Mouse (Mus musculus) naive thymus-derived CD4-positive, alpha-beta T cell, adult 5 months (primary cell): Measurements from ENCODE around the gene Per1. TPM values are rescaled to one million over a fixed set of nuclear protein-coding genes. Genes with fewer than 3 reads are reported as not detected.

Source experiments
- polyA plus RNA-seq: library from polyadenylated mRNA; unstranded; fragments of 100-300 nt; shearing (Covaris generic); gene quantifications from one replicate; pipeline ENCODE4 v1.2.1, GENCODE M21; 2017

Per1 gene
- 80.9 TPM for polyA plus RNA-seq

GRCm38 (mm10) chr11:69094697-69095429 is at the start of gene Per1:
TSS of gene Per1 (plus strand) at chr11:69095217.

DNA sequence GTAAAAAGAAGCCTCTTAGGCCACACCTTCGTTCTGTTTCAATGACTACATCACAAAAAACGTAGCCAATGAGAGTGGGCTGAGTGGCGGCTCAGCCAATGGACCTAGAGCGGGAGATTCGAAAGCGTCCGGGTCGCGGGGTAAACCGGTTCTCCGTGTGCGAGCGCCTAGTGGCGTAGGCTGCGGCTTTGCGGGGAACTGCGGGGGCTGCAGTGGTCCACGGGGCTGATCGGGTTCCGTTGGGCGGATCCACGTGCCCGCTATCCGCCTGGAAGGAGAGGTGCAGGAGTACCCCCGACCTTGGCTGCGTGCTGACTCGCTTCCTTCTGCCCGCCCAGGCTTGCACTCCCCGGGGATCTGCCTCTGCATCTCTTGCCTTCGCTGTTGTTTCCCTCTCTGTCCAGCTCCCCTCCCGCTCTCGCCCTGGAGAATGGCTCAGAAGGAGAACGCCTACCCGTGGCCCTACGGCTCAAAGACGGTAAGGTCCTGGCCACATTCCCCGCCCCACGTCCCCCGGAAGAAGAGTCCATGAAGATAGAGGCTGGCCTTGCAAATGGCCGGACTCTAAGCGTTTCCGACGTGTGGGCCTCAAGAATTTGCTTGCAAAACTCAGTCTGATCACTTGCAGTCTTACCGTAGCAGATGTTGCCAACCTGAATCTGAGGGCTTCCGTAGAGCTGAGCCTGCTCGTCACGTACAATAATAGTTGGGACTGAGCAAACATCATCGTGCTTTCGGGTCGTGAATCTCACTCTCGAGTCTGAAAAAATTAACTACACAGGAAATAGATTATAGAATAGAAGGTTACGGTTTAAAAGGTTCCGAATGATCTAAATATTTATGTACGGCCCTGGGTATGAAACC is 49.3 kb upstream of the Per1 start, which contains the start of gene Aurkb:
Aurkb (plus strand) TSS at position 117 of the 864 bp plus-strand sequence.

GRCm38 (mm10) chr11:69059357-69059974 is 35.6 kb upstream of the Per1 start, which contains the start of gene Borcs6:
TSS of gene Borcs6 (plus strand) at chr11:69059717.

DNA sequence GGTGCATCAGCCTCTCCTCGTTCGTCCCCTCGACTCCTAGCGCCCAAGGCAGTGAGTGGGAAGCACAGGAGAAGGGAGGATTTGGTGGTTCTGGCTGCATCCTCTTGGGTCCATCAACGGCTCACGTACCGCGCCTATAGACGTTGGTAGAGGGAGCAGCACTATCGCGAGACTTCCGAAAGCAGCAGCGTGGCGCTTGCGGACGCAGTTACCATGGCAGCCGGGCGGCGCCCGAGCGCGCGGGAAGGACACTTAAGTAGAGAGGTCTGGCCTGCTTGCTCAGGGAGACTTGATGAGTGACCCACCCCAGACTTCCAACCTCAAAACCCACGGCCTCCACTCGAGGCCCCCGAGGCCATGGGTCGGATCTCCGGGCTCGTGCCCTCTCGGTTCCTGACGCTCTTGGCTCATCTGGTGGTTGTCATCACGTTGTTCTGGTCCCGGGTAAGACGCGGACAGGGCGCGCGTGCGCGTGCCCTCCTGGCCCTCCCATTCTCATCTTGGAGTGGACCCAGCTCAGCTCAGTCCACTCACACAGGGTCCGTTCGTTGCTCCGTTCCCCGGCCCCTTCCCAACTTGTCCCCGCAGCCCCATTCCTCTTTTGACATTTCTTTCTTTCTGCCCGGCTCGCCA is 24.3 kb upstream of the Per1 start, which contains the start of gene Tmem107:
Tmem107 (plus strand) TSS at position 217 of the 633 bp plus-strand sequence.

DNA sequence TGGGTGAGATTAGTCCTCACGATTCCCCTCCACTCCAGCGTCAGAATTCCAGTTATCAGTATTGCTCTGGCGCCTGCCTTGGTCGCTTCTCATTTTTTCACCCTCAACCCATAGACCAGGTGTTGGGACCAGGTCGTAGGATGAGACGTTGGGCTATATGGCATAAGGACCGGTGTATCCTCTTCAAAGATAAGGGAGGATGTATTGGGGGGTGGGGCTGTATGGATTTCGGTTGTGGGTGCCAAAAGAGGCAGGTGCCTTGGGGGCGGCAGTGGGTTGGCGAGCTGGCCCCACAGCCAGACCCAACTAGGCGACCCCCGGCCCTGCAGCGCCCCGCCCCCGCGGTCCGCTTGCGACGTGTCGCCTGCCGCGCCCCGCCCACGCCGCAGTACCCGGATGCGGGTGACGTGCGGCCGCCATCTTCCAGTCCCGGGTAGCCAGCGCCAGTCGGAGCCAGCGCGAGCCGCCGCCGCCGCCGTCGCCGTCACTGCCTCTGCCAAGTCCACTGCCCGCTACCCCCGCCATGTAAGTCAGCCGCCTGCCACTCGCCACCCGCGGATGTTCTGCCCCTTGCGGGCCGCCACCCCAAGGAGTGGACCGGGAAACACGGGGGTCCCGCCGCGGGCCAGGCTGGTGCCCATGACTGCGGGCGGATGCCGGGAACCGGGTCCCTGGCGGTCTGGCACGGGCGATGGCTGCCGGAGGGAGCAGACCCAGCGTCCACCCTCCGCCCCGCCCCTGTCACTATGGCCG is 6.7 kb upstream of the Per1 start, which contains the start of gene Vamp2:
Vamp2 (plus strand) TSS at position 388 of the 753 bp plus-strand sequence.

DNA sequence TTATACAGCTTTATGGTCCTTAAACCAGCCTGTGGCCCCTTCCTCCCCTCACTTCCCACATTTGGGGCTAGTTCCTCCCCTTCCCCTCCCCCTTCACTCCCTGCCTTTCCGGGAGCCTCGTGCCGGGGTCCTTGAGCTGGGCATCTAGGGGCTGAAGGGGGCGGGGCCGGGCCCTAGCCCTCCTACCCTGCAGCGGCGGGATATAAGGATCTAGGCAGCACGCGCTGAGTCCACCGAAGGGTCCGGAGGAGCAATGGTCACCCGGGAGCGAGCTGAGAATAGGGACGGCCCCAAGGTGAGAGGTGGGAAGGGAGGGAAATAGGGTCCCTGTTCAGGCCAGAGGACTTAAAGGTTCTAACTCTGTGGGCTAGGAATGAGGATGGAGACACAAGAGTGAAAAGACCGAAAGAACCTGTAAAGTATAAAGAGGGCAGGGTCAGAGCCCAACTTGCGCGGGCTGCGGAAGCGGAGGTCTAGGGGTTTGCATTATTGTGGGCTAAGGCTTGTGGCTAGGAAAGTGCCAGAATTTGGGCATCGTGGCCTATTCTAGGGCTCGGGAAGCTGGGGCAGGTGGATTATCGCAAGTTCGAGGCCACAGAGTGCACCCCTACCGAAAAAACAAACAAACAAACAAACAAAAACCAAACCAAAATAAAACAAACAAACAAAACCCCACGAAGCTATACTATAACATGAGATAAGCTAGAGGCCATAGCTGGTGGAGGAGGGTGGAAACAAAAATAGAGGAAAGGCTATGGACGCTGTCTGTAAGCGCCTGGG is 25.4 kb downstream of the Per1 start, which contains the start of gene Hes7:
Hes7 (plus strand) TSS at position 184 of the 780 bp plus-strand sequence.

DNA sequence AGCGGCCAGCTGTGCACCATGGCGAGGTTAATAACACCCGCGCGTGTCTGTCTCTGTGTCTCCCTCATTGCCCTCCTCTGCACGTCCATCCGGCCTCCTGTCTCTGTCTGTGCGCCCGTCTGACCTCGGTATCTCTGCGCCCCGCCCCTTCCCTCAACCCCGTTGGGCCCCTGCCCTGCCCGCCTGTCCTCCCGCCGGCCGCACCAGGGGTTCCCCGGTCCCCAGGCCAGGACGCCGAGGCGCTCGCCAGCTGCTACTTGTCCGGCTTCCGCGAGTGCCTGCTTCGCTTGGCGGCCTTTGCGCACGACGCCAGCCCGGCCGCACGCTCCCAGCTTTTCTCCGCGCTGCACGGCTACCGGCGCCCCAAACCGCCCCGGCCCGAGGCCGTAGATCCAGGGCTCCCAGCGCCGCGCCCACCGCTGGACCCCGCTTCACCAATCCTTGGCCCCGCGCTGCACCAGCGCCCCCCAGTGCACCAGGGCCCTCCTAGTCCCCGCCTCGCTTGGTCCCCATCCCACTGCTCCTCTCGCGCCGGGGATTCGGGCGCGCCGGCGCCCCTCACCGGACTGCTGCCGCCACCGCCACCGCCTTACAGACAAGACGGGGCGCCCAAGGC is 27.4 kb downstream of the Per1 start, which contains the start of gene 9130213A22Rik:
9130213A22Rik (minus strand) TSS at position 254 of the 616 bp plus-strand sequence.

DNA sequence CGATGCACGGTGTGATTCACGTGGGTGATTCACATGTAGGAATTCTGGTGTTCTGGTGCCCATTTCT is 30.7 kb downstream of the Per1 start, which contains the start of gene Aloxe3:
Aloxe3 (plus strand) TSS at position 45 of the 67 bp plus-strand sequence.

DNA sequence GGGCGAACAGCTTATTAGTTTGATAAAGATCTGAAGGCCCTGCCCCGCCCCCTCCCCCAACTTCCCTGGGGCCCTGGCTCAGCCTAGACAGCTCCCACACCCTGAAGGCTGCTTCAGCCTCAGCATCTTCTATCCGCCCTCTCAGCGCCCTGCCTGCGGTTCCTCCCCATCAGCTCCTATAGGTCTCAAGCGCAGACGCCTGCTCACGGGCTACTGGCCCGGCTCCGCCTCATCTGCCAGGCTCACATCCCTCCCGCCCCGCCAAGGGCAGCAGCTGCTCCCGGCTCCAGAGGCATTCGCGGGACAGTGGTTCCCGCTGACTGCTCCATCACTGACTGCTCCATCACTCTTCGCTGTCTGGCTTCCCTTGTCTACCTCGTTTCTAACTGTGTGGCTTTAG is 61.8 kb downstream of the Per1 start, which contains the start of gene Alox12b:
Alox12b (plus strand) TSS at position 190 of the 400 bp plus-strand sequence.

Other genes with a start within 250 kb of the Per1 start
- 150 TPM for gene Ndel1, start 223.4 kb upstream of the Per1 start, polyA plus RNA-seq
- not detected for gene Rnf222, start 206.7 kb upstream of the Per1 start, polyA plus RNA-seq
- gene Rpl26, start 193.6 kb upstream of the Per1 start, polyA plus RNA-seq = 1,162 TPM
- 0.32 TPM for gene Odf4, start 168.1 kb upstream of the Per1 start, polyA plus RNA-seq
- gene Arhgef15, start 137.7 kb upstream of the Per1 start, polyA plus RNA-seq = 0.19 TPM
- 10.2 TPM for gene Slc25a35, start 127.1 kb upstream of the Per1 start, polyA plus RNA-seq
- gene Rangrf, start 120.0 kb upstream of the Per1 start, polyA plus RNA-seq = 10.0 TPM
- 2.6 TPM for gene Pfas, start 86.8 kb upstream of the Per1 start, polyA plus RNA-seq
- 22.0 TPM for gene Ctc1, start 79.3 kb upstream of the Per1 start, polyA plus RNA-seq
- 0.25 TPM for gene Aurkb, start 49.6 kb upstream of the Per1 start, polyA plus RNA-seq
- 3.8 TPM for gene Borcs6, start 35.5 kb upstream of the Per1 start, polyA plus RNA-seq
- 4.3 TPM for gene Tmem107, start 24.4 kb upstream of the Per1 start, polyA plus RNA-seq
- 265 TPM for gene Vamp2, start 6.7 kb upstream of the Per1 start, polyA plus RNA-seq
- gene Hes7, start 25.2 kb downstream of the Per1 start, polyA plus RNA-seq = not detected
- not detected for gene 9130213A22Rik, start 27.4 kb downstream of the Per1 start, polyA plus RNA-seq
- gene Aloxe3, start 30.7 kb downstream of the Per1 start, polyA plus RNA-seq = 0.07 TPM
- not detected for gene Alox12b, start 61.8 kb downstream of the Per1 start, polyA plus RNA-seq
- 0.25 TPM for gene Alox8, start 102.6 kb downstream of the Per1 start, polyA plus RNA-seq
- gene Gucy2e, start 141.8 kb downstream of the Per1 start, polyA plus RNA-seq = 0.04 TPM
- gene Cntrob, start 228.6 kb downstream of the Per1 start, polyA plus RNA-seq = 7.7 TPM
- gene Trappc1, start 228.8 kb downstream of the Per1 start, polyA plus RNA-seq = 34.1 TPM
- 1.3 TPM for gene Kcnab3, start 231.0 kb downstream of the Per1 start, polyA plus RNA-seq
- 0.82 TPM for gene Rnf227, start 245.2 kb downstream of the Per1 start, polyA plus RNA-seq